Mouse (Mus musculus): ENCODE results near the gene Amotl1.

Amotl1 gene

GRCm38 (mm10) chr9:14641310-14642067 is 3.4 kb downstream of the Amotl1 start:
- DNase-seq (ENCODE audit: low spot score): no peak

- no peak for DNase-seq (ENCODE audit: low spot score)
Measured at GRCm38 (mm10) chr9:14636244-14636643, 8.6 kb downstream of the Amotl1 start.

- DNase-seq (ENCODE audit: low spot score): no peak
Measured at GRCm38 (mm10) chr9:14635551-14635950, 9.3 kb downstream of the Amotl1 start.

- no peak for DNase-seq (ENCODE audit: low spot score)
Measured at GRCm38 (mm10) chr9:14634155-14634554, 10.7 kb downstream of the Amotl1 start.

GRCm38 (mm10) chr9:14632365-14633163 is 12.3 kb downstream of the Amotl1 start:
- DNase-seq (ENCODE audit: low spot score): no peak

- DNase-seq (ENCODE audit: low spot score): no peak
Measured at GRCm38 (mm10) chr9:14631729-14632128, 13.1 kb downstream of the Amotl1 start.

GRCm38 (mm10) chr9:14627525-14627924 is 17.3 kb downstream of the Amotl1 start:
- DNase-seq (ENCODE audit: low spot score): no peak

GRCm38 (mm10) chr9:14625961-14626360 is 18.9 kb downstream of the Amotl1 start:
- no peak for DNase-seq (ENCODE audit: low spot score)

GRCm38 (mm10) chr9:14625024-14625423 is 19.8 kb downstream of the Amotl1 start:
- DNase-seq (ENCODE audit: low spot score): no peak

- DNase-seq (ENCODE audit: low spot score): no peak
Measured at GRCm38 (mm10) chr9:14623928-14624327, 20.9 kb downstream of the Amotl1 start.

GRCm38 (mm10) chr9:14623250-14623649 is 21.6 kb downstream of the Amotl1 start:
- no peak for DNase-seq (ENCODE audit: low spot score)

GRCm38 (mm10) chr9:14622848-14623247 is 22.0 kb downstream of the Amotl1 start:
- DNase-seq (ENCODE audit: low spot score): no peak

GRCm38 (mm10) chr9:14620107-14620506 is 24.7 kb downstream of the Amotl1 start:
- DNase-seq (ENCODE audit: low spot score): no peak

- DNase-seq (ENCODE audit: low spot score): no peak
Measured at GRCm38 (mm10) chr9:14614931-14615880, 29.6 kb downstream of the Amotl1 start.

GRCm38 (mm10) chr9:14614205-14614930 is 30.5 kb downstream of the Amotl1 start:
- no peak for DNase-seq (ENCODE audit: low spot score)

GRCm38 (mm10) chr9:14613308-14614204 is 31.3 kb downstream of the Amotl1 start:
- no peak for DNase-seq (ENCODE audit: low spot score)

- no peak for DNase-seq (ENCODE audit: low spot score)
Measured at GRCm38 (mm10) chr9:14612588-14612987, 32.3 kb downstream of the Amotl1 start.

GRCm38 (mm10) chr9:14608521-14608920 is 36.3 kb downstream of the Amotl1 start:
- DNase-seq (ENCODE audit: low spot score): no peak

GRCm38 (mm10) chr9:14607464-14607863 is 37.4 kb downstream of the Amotl1 start:
- no peak for DNase-seq (ENCODE audit: low spot score)

GRCm38 (mm10) chr9:14605992-14606391 is 38.9 kb downstream of the Amotl1 start:
- no peak for DNase-seq (ENCODE audit: low spot score)
